Mouse (Mus musculus) liver, embryonic 13.5 days (tissue): ENCODE results near the gene Actg1. TPM values are rescaled to one million over a fixed set of nuclear protein-coding genes. Genes with fewer than 3 reads are reported as not detected.
A peak's percentile ranks its signal among the peaks of the same experiment; 100 is the strongest.

Experiments
- ATAC-seq: fragments of 200-750 bp; cut with Nextera tagmentation; 2 replicates; pipeline ENCODE4 v1.8.0; 2017; ENCODE audit warnings: low read depth, mild to moderate bottlenecking, moderate number of reproducible peaks, moderate library complexity
- DNase-seq: peaks from one replicate; pipeline ENCODE4 v3.0.0; 2022
- H3K27ac ChIP-seq: fragments of 300-500 bp; sonication (generic); 2 replicates; pipeline ENCODE4 v1.5.1; 2015; ENCODE audit warnings: moderate library complexity, mild to moderate bottlenecking, inconsistent platforms
- H3K27me3 ChIP-seq: fragments of 300-500 bp; sonication (generic); 2 replicates; pipeline ENCODE4 v1.6.1; 2015; ENCODE audit warnings: mild to moderate bottlenecking, inconsistent platforms
- H3K36me3 ChIP-seq: fragments of 300-500 bp; sonication (generic); 2 replicates; pipeline ENCODE4 v1.6.1; 2015; ENCODE audit warnings: mild to moderate bottlenecking, inconsistent platforms
- H3K4me1 ChIP-seq: fragments of 300-500 bp; sonication (generic); replicated peaks from 2 replicates; pipeline ENCODE4 v1.6.1; 2015; ENCODE audit warnings: inconsistent platforms
- H3K4me2 ChIP-seq: fragments of 300-500 bp; sonication (generic); 2 replicates; pipeline ENCODE4 v1.6.1; 2015; ENCODE audit warnings: inconsistent platforms, mild to moderate bottlenecking, moderate library complexity
- H3K4me3 ChIP-seq: fragments of 300-500 bp; sonication (generic); replicated peaks from 2 replicates; pipeline ENCODE4 v1.5.1; 2015; ENCODE audit warnings: mild to moderate bottlenecking, inconsistent platforms
- H3K9ac ChIP-seq: fragments of 300-500 bp; sonication (generic); 2 replicates; pipeline ENCODE4 v1.6.1; 2015; ENCODE audit warnings: mild to moderate bottlenecking, inconsistent platforms
- H3K9me3 ChIP-seq: fragments of 300-500 bp; sonication (generic); replicated peaks from 2 replicates; pipeline ENCODE4 v1.6.1; 2016; ENCODE audit warnings: inconsistent platforms
- WGBS: fragments of 180-500 bp; shearing (Covaris S2); methylation state at CpG from one replicate; pipeline ENCODE4 v1.1.7; 2015; ENCODE audit not compliant: insufficient replicate concordance; 5-methylcytosine and 5-hydroxymethylcytosine counted together
- polyA plus RNA-seq: library from polyadenylated mRNA; unstranded; fragments of >200 nt; fragmentation: Nextera tagmentation; extraction: Ambion mirVana; gene quantifications from 2 replicates; pipeline ENCODE4 v1.2.1, GENCODE M21; 2015

The Actg1 gene
- polyA plus RNA-seq, 1 experiment from 2014 or later, result 712 TPM

DNA sequence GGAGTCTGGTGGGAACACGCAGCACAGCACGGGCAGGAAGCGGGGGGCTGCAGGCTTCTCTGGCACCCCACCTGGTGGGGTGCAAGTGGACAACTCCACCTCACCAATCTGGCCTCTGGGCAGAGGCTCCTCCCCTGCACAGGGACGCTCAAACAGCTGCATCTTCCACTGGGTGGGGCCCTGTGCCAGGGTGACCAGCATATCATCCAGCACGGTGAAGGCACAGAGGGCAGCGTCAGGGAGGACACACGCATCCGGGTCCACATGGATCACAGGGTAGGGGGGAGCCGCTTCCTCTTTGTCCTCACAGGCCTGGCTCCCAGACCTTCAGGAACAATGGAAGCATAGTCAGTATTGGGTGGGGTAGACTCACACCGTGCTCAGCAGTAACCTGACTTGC, 29.0 kb upstream of the Actg1 start:
- no peaks in the 10 kb centered on the region for H3K27me3 ChIP-seq
- H3K4me3 ChIP-seq, result peak overlapping the region; percentile 76
- WGBS, result 62% methylated on average over 10 of the region's 10 CpGs
- DNase-seq, result no peak
- H3K36me3 ChIP-seq, result peaks cover 70% of the 10 kb centered on the region
- no peak for ATAC-seq
- H3K9ac ChIP-seq, result peak overlapping the region; percentile 77
- H3K27ac ChIP-seq, result no peak overlapping the region
- peaks cover 29% of the 10 kb centered on the region for H3K4me1 ChIP-seq
- no peaks in the 10 kb centered on the region for H3K9me3 ChIP-seq
- H3K4me2 ChIP-seq, result peak overlapping the region; percentile 100

DNA sequence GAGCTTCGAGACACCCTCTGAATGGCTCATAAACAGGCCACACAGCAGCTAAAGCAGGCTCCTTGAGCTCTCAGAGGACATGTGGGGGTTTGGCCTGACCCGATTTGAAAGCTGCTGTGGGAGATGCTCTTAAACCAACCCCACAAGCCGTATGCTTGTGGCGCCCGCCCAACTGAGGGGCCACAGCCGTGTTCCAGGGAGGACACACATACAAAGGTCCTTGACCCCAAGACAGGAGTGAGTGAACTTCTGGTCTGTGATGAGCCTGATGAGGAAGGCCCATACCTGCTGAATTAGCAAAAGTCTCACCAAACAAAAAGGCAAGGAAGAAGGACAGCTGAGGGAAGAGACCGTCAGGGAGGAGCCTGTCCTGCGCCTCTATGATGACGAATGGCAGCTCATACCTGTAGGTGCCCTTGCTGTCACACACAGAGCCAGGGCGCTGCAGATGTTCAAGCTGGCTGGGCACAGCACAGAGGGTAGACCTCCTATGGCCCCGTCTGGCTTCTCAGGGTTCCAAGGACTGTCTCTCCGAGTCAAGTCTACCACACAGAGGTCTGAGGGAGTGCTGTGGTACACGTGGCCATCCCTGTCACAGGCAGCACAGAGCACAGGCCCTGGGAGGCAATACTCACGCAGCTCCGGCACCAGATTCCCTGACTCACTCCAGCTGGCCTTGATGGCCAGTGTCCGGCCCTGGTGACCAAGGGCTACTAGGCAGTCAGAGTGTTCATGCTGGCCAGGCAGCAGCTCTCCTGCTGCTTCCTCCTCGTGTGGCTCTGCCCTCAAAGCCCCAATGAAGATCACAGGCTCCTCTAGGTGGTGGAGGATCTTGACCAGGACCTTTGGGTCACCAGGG, 28.2 kb upstream of the Actg1 start:
- 80% methylated on average over 17 of the region's 17 CpGs for WGBS
- H3K9me3 ChIP-seq, result no peaks in the 10 kb centered on the region
- H3K27ac ChIP-seq, result no peak overlapping the region
- 0 out of 2 replicates have a peak overlapping the region, but pooled peaks have one; percentile 22 for H3K9ac ChIP-seq
- DNase-seq, result no peak
- ATAC-seq, result no peak
- H3K4me2 ChIP-seq, result no peak overlapping the region
- no peak overlapping the region for H3K4me3 ChIP-seq
- H3K27me3 ChIP-seq, result no peaks in the 10 kb centered on the region
- H3K36me3 ChIP-seq, result peaks cover 63% of the 10 kb centered on the region
- peaks cover 26% of the 10 kb centered on the region for H3K4me1 ChIP-seq

DNA sequence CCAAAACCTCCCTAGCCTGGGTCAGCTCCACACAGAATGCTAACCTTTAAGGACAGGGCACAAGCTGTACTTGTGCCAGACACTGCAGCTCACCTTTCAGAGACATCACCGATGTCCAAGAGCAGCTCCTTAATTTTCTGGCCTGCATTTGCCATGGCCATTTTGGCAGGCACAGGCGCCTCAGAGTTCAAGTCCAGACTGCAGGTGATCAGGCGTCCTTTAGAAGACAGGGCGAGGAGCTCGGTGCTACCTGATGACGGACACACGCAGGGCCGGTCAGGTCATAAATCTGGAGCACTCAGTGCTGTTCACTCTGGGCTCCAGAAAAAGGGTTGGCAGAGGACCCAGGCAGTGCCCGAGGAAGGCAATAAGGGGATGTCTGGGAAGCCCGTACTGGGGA, 27.0 kb upstream of the Actg1 start:
- H3K36me3 ChIP-seq, result peaks cover 53% of the 10 kb centered on the region
- H3K4me1 ChIP-seq, result peaks cover 26% of the 10 kb centered on the region
- ATAC-seq (no peak), DNase-seq (no peak)
- H3K4me2 ChIP-seq, result no peak overlapping the region
- no peaks in the 10 kb centered on the region for H3K27me3 ChIP-seq
- no peak overlapping the region for H3K27ac ChIP-seq
- H3K9ac ChIP-seq, result no peak overlapping the region
- WGBS, result 86% methylated on average over 10 of the region's 10 CpGs
- no peak overlapping the region for H3K4me3 ChIP-seq
- H3K9me3 ChIP-seq, result no peaks in the 10 kb centered on the region

DNA sequence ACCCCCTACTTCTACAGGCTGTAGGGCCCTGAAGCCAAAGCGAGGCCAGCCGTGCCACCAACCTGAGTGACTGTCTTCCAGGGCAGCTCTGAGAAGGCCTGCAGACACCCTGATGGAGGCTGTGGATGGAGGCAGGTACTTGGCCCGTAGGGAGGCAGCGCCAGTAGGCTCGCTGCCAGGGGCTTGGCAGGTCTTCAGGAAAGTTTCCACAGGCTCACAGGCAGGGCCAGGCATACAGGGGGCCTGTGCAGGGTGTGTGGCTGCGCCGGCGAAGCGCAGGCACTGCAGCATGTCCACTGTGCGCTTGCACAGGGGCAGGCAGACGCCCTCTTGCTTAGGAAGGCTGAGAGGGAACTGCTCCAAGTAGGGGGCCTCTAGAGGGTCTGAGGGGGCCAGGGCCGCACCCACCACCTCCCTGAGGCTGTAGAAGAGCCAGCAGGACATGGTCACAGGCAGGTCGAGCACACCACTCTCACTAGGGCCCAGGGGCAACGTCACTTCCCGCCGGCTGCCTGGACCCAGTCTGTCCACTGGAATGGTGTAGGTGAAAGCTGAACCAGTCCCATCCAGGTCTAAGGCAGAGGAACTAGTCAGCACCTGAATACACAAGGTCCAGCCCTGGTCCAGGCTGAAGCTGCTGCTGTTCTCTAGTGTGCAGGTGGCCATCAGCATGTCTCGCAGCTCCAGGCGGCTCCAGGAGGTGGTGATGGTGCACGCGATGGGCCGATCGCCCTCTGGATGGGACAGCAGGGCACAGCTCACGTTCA, 25.7 kb upstream of the Actg1 start:
- Histone ChIP-seq H3K27me3 (no peaks in the 10 kb centered on the region), H3K9me3 (no peaks in the 10 kb centered on the region), H3K4me1 (peaks cover 20% of the 10 kb centered on the region), H3K36me3 (peaks cover 47% of the 10 kb centered on the region), H3K4me2 (no peak overlapping the region), H3K9ac (no peak overlapping the region), H3K27ac (no peak overlapping the region), H3K4me3 (no peak overlapping the region)
- 86% methylated on average over 23 of the region's 23 CpGs for WGBS
- ATAC-seq (no peak), DNase-seq (no peak)

DNA sequence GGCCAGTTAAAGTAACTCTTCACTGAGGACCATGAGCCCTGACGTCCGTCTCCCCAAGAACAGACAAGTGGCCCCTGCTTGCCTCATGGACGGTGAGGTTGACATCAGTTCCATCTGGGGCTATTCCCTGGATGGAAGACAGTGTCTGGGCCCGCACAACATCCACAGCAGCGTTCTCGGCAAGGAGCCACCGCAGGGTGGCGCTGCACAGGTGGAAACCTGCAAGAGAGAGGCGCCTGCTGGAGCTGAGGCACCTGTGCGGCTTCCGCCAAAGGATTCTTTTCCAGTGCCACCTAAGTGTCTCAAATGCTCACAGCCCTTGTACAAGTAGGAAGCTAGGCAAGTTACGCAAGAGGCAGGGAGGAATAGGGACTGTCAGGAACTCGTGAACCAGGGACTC, 24.7 kb upstream of the Actg1 start:
- no peak for ATAC-seq
- WGBS, result 78% methylated on average over 13 of the region's 13 CpGs
- H3K36me3 ChIP-seq, result peaks cover 47% of the 10 kb centered on the region

DNA sequence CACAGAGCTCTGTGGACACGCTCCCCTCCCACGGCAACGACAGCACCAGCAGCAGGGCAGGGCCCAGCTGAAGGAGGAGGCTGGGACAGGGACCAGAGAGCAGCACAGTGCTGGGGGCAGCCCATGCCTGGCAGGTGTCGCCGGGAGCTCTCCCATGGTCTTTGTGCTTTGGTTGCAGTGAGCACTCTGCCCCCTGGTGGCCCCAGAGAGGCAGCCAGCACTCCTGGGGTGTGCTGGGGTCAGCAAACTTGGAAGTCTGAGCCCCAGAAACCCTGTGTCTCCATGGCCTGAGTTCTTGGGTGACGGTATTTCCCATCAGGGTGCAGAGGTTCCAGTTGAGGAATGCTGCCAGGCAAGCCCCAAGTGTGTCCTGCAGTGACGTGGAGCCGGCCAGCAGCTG, 21.3 kb upstream of the Actg1 start:
- Histone ChIP-seq H3K4me2 (no peak overlapping the region), H3K9me3 (no peaks in the 10 kb centered on the region), H3K27ac (no peak overlapping the region), H3K27me3 (no peaks in the 10 kb centered on the region), H3K9ac (no peak overlapping the region), H3K4me1 (no peaks in the 10 kb centered on the region), H3K36me3 (peaks cover 23% of the 10 kb centered on the region), H3K4me3 (no peak overlapping the region)
- ATAC-seq (peak; percentile 49), DNase-seq (no peak)
- 41% methylated on average over 8 of the region's 8 CpGs for WGBS

More for the DNA sequence above, 24.7 kb upstream of the Actg1 start:
- Histone ChIP-seq H3K27me3 (no peaks in the 10 kb centered on the region), H3K4me1 (peaks cover 14% of the 10 kb centered on the region), H3K4me2 (no peak overlapping the region), H3K27ac (no peak overlapping the region), H3K9me3 (no peaks in the 10 kb centered on the region), H3K4me3 (no peak overlapping the region), H3K9ac (no peak overlapping the region)
- no peak for DNase-seq

DNA sequence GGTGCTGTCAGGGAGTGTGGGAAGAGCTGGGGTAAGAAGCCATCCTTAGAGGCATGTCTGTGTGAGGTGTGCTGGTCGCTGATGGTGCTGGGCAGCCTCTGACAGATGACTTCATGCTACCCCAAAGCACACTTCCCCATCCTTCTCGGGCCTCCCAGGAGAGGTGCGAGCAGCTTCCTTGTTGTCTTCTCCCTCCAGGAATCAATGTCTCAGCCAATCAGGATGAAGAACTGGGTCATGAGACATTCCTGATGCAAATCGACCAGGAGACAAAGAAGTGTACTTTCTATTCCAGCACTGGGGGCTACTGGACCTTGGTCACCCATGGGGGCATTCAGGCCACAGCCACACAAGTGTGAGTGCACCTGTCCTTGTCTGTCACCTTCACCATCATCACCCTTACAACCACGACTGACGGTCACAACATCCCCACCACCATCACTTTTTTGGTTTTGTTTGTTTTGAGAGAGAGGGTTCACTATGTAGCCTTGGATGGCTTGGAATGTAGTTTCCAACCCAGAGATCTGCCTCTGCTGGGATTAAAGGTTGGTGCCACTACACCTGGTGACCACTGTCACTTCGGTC, 18.2 kb upstream of the Actg1 start:
- Histone ChIP-seq H3K4me2 (no peak overlapping the region), H3K9me3 (no peaks in the 10 kb centered on the region), H3K4me1 (no peaks in the 10 kb centered on the region), H3K27me3 (peaks cover 8% of the 10 kb centered on the region; the same call in 1 of the 2 replicates), H3K9ac (no peak overlapping the region), H3K36me3 (no peaks in the 10 kb centered on the region), H3K4me3 (no peak overlapping the region), H3K27ac (no peak overlapping the region)
- no peak for DNase-seq
- 31% methylated on average over 7 of the region's 7 CpGs for WGBS
- no peak for ATAC-seq

DNA sequence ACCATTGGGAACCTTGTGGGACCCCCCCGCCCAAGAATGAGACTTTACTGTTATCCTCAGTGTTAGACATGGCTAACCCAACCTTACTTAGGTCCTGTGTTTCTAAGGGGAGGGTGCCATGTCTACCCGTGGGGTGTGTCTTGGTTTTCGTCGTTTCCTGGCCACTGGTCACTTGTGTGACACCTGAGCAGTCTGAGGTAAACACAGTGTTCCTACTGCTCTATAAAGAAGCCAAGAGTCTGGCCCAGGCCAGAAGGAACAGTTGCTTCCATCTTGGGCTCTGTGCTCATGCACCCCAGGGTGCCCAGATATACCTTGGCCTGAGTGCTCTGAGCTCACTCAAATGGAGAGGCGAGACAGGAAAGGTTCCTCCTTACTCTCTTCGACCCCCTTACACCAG, 14.5 kb upstream of the Actg1 start:
- no peaks in the 10 kb centered on the region for H3K9me3 ChIP-seq
- no peak overlapping the region for H3K4me3 ChIP-seq
- ATAC-seq (no peak), DNase-seq (no peak)
- H3K36me3 ChIP-seq, result no peaks in the 10 kb centered on the region
- H3K4me2 ChIP-seq, result no peak overlapping the region
- no peak overlapping the region for H3K27ac ChIP-seq
- H3K27me3 ChIP-seq, result peaks cover 11% of the 10 kb centered on the region; the same call in 1 of the 2 replicates
- H3K4me1 ChIP-seq, result peaks cover 9% of the 10 kb centered on the region
- WGBS, result 73% methylated on average over 6 of the region's 6 CpGs
- H3K9ac ChIP-seq, result no peak overlapping the region

DNA sequence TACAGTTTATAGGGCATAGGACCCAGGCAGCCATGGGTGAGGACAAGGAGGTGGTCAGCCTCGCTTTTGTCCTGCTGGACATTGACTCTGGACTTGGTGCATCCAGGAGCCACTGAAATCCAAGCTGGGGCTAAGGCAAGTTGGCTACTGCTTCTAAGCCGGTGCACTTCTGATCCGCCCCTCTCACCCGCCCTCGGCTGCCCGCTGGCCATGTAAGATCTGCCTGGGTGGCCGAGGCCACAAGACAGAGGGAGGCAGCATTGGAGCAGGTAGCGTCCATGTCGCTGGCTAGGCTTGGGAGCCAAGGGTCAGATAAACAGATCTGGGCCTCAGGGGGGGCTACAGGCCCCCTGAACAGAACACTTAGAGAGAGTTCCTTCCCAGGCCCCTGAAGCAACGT, 13.0 kb upstream of the Actg1 start, which contains the start of gene Fscn2:
TSS of gene Fscn2 (plus strand) at position 240 of the 400 bp plus-strand sequence.
- Histone ChIP-seq H3K9ac (no peak within 1 kb of the TSS), H3K9me3 (no peaks in the 10 kb centered on the region), H3K27ac (no peak within 1 kb of the TSS), H3K4me2 (no peak within 1 kb of the TSS), H3K36me3 (no peaks in the 10 kb centered on the region), H3K4me1 (peaks cover 22% of the 10 kb centered on the region), H3K27me3 (peaks cover 11% of the 10 kb centered on the region; the same call in 1 of the 2 replicates), H3K4me3 (no peak within 1 kb of the TSS)
- 72% methylated on average over 10 of the region's 10 CpGs for WGBS
- no peak for ATAC-seq
- no peak for DNase-seq

DNA sequence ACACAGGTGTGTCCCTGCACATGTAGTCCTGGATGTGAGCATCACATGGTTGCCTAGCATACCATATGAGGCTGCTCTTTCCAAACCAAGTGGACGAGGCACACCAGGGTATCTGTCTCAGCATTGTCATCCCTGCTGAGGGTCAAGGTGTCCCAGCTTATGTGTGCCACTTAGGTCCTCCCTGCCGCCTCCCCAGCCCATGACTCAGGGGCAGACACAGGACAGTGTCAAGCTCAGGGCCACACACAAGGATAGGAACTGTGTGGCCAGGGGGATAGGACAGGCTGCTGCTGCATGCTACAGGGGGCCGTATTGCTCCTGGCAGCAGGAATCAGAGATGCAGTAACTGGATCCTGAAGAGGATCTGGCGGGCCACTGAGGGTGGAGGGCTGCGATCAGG, 12.4 kb upstream of the Actg1 start:
- 69% methylated on average over 5 of the region's 5 CpGs for WGBS
- peaks cover 27% of the 10 kb centered on the region for H3K4me1 ChIP-seq
- no peaks in the 10 kb centered on the region for H3K36me3 ChIP-seq
- DNase-seq (no peak), ATAC-seq (no peak)
- H3K4me2 ChIP-seq, result no peak overlapping the region
- H3K9ac ChIP-seq, result no peak overlapping the region
- H3K27me3 ChIP-seq, result peaks cover 11% of the 10 kb centered on the region; the same call in 1 of the 2 replicates
- H3K27ac ChIP-seq, result no peak overlapping the region
- H3K9me3 ChIP-seq, result no peaks in the 10 kb centered on the region
- no peak overlapping the region for H3K4me3 ChIP-seq

DNA sequence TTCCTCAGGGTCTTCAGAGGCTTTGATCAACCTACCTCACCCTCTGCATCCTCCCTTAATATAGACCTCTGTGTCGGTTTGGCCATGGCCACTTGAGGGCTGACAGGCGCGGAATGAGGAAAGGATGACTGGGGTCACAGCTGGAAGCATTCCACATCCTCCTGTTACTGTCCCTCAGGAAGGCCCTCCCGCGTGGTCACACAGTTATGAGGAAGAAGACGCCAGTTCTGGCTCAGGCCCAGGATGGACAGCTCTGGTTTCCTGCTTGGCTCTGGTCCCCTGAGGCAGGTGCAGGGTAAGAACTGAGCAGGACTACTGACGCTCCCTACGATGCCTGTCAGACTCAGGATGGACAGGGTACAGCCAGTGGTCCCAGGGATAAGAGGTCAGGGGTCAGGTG, 11.7 kb upstream of the Actg1 start:
- Histone ChIP-seq H3K36me3 (no peaks in the 10 kb centered on the region), H3K4me3 (no peak overlapping the region), H3K27me3 (peaks cover 11% of the 10 kb centered on the region; the same call in 1 of the 2 replicates), H3K27ac (no peak overlapping the region), H3K9ac (no peak overlapping the region), H3K4me1 (peaks cover 34% of the 10 kb centered on the region), H3K4me2 (no peak overlapping the region), H3K9me3 (no peaks in the 10 kb centered on the region)
- ATAC-seq (no peak), DNase-seq (no peak)
- 45% methylated on average over 8 of the region's 8 CpGs for WGBS
